Mouse (Mus musculus) ES-Bruce4 (cell line): ENCODE measurements around the gene Pakap.

Source experiments
- CTCF ChIP-seq: IDR thresholded peaks from one replicate; pipeline ENCODE4 v1.8.1; 2011; ENCODE audit warnings: low read depth, low read length
- EP300 ChIP-seq: IDR thresholded peaks from 2 replicates; pipeline ENCODE4 v1.6.1; 2011; ENCODE audit warnings: low read depth, low read length; ENCODE audit not compliant: insufficient read depth
- POLR2A ChIP-seq: IDR thresholded peaks from one replicate; pipeline ENCODE4 v1.8.1; 2011; ENCODE audit warnings: low read length; ENCODE audit not compliant: insufficient read depth

GRCm38 (mm10) chr4:57719370-57719769, 151.4 kb downstream of the Pakap start:
- no peak for TF ChIP-seq CTCF
- TF ChIP-seq POLR2A, result no peak
- no peak for TF ChIP-seq EP300
